Mouse (Mus musculus) heart, adult 2 months (tissue): ENCODE measurements around the gene Elavl3. TPM values are rescaled to one million over a fixed set of nuclear protein-coding genes. Genes with fewer than 3 reads are reported as not detected.

Experiments used
- DNase-seq, 2 experiments: peaks; one replicate each; pipeline ENCODE4 v3.0.0; 2021
- H3K27ac ChIP-seq: fragments of 200-600 bp; 2 replicates; pipeline ENCODE4 v1.8.1; 2022
- H3K27me3 ChIP-seq: fragments of 200-500 bp; 2 replicates; pipeline ENCODE4 v1.6.1; 2012; ENCODE audit warnings: mild to moderate bottlenecking, low read length, inconsistent platforms, mixed read lengths; ENCODE audit not compliant: control insufficient read depth, insufficient read depth
- H3K36me3 ChIP-seq: fragments of 200-500 bp; 2 replicates; pipeline ENCODE4 v1.6.1; 2012; ENCODE audit warnings: low read length, inconsistent platforms; ENCODE audit not compliant: control insufficient read depth, insufficient read depth
- H3K4me1 ChIP-seq: fragments of 200-500 bp; 2 replicates; pipeline ENCODE4 v1.6.1; 2011; ENCODE audit warnings: low read length; ENCODE audit not compliant: control insufficient read depth, insufficient read depth
- H3K4me3 ChIP-seq: fragments of 200-600 bp; 2 replicates; pipeline ENCODE4 v1.8.1; 2022
- H3K79me2 ChIP-seq: fragments of 200-500 bp; replicated peaks from 2 replicates; pipeline ENCODE4 v1.6.1; 2012; ENCODE audit warnings: mild to moderate bottlenecking, inconsistent platforms, low read length, moderate library complexity, mixed read lengths; ENCODE audit not compliant: control insufficient read depth, insufficient read depth
- H3K9ac ChIP-seq: fragments of 200-500 bp; 2 replicates; pipeline ENCODE4 v1.6.1; 2012; ENCODE audit warnings: low read depth, mild to moderate bottlenecking, control low read depth, inconsistent platforms, low read length, mixed read lengths
- CTCF ChIP-seq: fragments of 200-600 bp; IDR thresholded peaks from 2 replicates; pipeline ENCODE4 v1.8.1; 2022; ENCODE audit warnings: antibody characterized with exemption, mild to moderate bottlenecking, moderate library complexity
- EP300 ChIP-seq: fragments of 200-500 bp; IDR thresholded peaks from 2 replicates; pipeline ENCODE4 v1.6.1; 2011; ENCODE audit warnings: low read depth, low read length, control low read depth; ENCODE audit not compliant: insufficient read depth
- POLR2A ChIP-seq: fragments of 200-500 bp; IDR thresholded peaks from 2 replicates; pipeline ENCODE4 v1.6.1; 2011; ENCODE audit warnings: mild to moderate bottlenecking, low read depth, low read length, control low read depth; ENCODE audit not compliant: insufficient read depth
- WGBS: fragments of 180-500 bp; shearing (Covaris S2); methylation state at CpG from one replicate; pipeline ENCODE4 v1.1.7; 2018; 5-methylcytosine and 5-hydroxymethylcytosine counted together
- intact Hi-C: fragments of 180-260 bp; cut with DNase I; formaldehyde crosslinking; loops from one replicate; pipeline ENCODE4 v1.15.1; 2025
- long read RNA-seq: library from polyadenylated mRNA; stranded (forward); transcript quantifications from one replicate; pipeline ENCODE4 v2.0.0, GENCODE M21; 2021
- polyA plus RNA-seq: library from polyadenylated mRNA; depleted of rRNA; stranded (reverse); fragments of >200 nt; gene quantifications from 2 replicates; pipeline ENCODE4 v1.2.3, GENCODE M21; 2012; rRNA removed
- total RNA-seq, 2 experiments: library from RNA; stranded (reverse); gene quantifications; 2 replicates each; pipeline ENCODE4 v1.2.3; 2021

The Elavl3 gene
- total RNA-seq (under 1 TPM; 0.08 to 0.09 TPM), polyA plus RNA-seq (0.09 and 0.10 TPM in 2 replicates)
- long read RNA-seq = 0 reads

DNA sequence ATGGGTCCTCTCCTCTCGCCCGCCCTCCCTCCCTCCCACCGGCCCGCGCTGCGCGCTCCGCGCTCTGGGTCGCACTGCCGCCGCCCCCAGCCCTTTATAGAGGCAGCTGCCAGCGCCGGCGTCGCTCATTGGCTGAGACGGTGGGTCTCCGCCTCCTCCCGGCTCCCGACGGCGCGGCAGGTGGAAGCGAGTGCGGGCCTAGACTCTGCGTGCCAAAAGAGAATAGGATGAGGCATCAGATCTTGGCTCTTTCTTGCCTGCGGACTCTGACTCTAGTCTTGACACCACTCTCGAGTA, at the start of gene Elavl3:
Gene Elavl3, minus strand, starts transcription at position 66 of the 297 bp plus-strand sequence.
- Histone ChIP-seq H3K4me3 (peak within 1 kb of the TSS; percentile 35; the same call in 1 of the 2 replicates), H3K36me3 (no peaks in the 10 kb centered on the region), H3K79me2 (no peaks in the 10 kb centered on the region), H3K9ac (no peak within 1 kb of the TSS), H3K4me1 (no peaks in the 10 kb centered on the region), H3K27ac (no peak within 1 kb of the TSS), H3K27me3 (peaks cover 14% of the 10 kb centered on the region)
- no peak for TF ChIP-seq EP300
- TF ChIP-seq POLR2A = no peak
- TF ChIP-seq CTCF = no peak
- no peak for DNase-seq
- WGBS = 3% methylated on average over 26 of the region's 28 CpGs
- intact Hi-C loops = no loop called here

DNA sequence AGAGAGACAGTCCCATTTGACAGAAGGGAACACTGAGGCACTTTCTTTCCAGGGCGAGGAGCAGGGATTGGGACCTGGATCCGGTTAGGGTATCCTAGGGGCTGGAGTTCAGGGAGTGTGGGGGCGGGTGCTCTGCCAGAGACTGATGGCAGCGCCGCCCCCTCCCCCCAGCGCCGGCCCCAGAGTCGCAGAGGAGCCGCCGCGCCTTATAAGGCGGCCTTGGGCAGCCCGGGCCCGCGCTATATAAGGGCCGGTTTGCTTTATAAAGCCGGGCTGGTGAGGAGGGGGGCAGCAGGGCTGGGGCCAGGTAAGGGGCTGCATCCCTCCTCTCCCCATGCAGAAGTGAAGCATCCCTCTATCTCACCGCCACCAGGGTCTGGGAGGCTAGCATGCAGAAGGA, 48.1 kb upstream of the Elavl3 start:
- Histone ChIP-seq H3K4me3 (no peak overlapping the region), H3K4me1 (peaks cover 3% of the 10 kb centered on the region), H3K9ac (no peak overlapping the region), H3K27ac (no peak overlapping the region), H3K27me3 (peaks cover 2% of the 10 kb centered on the region; the same call in 1 of the 2 replicates), H3K36me3 (no peaks in the 10 kb centered on the region), H3K79me2 (no peaks in the 10 kb centered on the region)
- no peak for TF ChIP-seq CTCF
- TF ChIP-seq POLR2A = no peak
- TF ChIP-seq EP300 = no peak
- no peak for DNase-seq
- intact Hi-C loops = loop anchor here (5.0 kb wide), 1 partner anchor 42 kb away; no protein-coding TSS in a partner anchor
- WGBS = 5% methylated on average over 18 of the region's 18 CpGs

DNA sequence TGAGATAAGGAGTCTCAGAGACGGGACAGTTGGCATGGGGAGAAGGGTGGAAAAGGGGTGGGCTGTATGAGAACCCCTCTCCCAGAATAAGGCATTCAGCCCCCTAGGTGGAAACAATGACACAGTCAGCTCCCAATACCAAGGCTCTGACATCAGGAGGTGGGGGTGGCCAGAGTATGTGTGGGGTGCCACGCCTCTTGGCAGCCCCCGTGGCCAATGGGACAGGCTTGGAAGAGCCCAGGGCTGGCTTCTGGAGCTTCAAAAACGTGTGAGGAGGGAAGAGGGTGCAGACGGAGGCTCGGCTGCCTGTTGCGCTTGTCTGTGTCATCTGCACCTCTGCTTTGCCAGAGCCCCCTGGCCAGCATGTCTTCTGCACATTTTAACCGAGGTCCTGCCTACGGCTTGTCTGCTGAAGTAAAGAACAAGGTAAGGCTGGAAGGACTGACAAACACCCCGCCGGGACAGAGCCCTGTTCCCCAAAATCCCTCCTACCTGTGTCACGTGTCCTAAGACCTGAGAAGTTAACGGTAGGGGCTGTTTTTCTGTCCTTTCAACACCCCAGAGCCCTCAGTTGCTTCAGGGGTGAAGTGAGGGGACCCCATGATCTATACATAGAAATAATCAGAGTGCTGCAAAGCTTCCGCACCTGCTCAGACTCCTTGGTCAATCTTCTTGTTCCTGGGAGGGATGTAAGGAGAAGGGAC, 47.3 kb upstream of the Elavl3 start, which contains the start of gene Cnn1:
Gene Cnn1, plus strand, starts transcription at position 224 of the 704 bp plus-strand sequence.
- no peak within 1 kb of the TSS for H3K27ac ChIP-seq
- no peaks in the 10 kb centered on the region for H3K79me2 ChIP-seq
- intact Hi-C loops = loop anchor here (5.0 kb wide), 1 partner anchor 43 kb away; no protein-coding TSS in a partner anchor
- H3K4me1 ChIP-seq = peaks cover 3% of the 10 kb centered on the region
- no peak within 1 kb of the TSS for H3K4me3 ChIP-seq
- H3K9ac ChIP-seq = no peak within 1 kb of the TSS
- DNase-seq = peak in 1 of 2 experiments; percentile 36
- 7% methylated on average over 14 of the region's 14 CpGs for WGBS
- H3K36me3 ChIP-seq = no peaks in the 10 kb centered on the region
- no peak for TF ChIP-seq EP300
- TF ChIP-seq POLR2A = no peak
- no peak for TF ChIP-seq CTCF
- H3K27me3 ChIP-seq = peaks cover 2% of the 10 kb centered on the region; the same call in 1 of the 2 replicates

DNA sequence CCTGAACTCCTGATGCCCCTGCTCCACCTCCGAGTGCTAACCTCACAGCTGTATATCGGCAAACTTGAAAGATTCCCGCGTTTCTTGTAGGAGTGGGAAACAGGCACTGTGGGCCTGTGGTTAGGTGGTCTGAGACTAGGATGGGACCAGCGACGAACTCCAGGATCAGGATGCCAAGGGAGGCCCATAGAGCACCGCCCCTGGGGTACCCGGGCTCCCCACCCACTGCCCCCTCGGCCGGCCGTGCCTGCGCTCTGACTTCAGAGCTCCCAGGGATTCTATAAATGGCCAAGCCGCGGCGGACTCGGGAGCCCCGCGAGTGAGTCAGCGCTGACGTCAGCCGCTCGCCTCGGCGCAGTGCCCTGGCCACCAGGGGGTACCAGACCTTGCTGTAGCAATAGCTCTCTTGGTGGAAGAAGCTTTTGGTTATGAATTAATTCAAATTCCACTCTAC, 44.1 kb upstream of the Elavl3 start:
- H3K9ac ChIP-seq = peak overlapping the region; percentile 45
- peaks cover 3% of the 10 kb centered on the region for H3K4me1 ChIP-seq
- peak overlapping the region; percentile 26; the same call in 1 of the 2 replicates for H3K27ac ChIP-seq
- intact Hi-C loops = loop anchor here (5.0 kb wide), 1 partner anchor 46 kb away; no protein-coding TSS in a partner anchor
- H3K36me3 ChIP-seq = no peaks in the 10 kb centered on the region
- TF ChIP-seq CTCF (peak; percentile 92), EP300 (no peak)
- WGBS = 1% methylated on average over 24 of the region's 24 CpGs
- no peaks in the 10 kb centered on the region for H3K79me2 ChIP-seq
- DNase-seq = peak; percentile 88 to 90
- H3K4me3 ChIP-seq = peak overlapping the region; percentile 48
- H3K27me3 ChIP-seq = peaks cover 2% of the 10 kb centered on the region; the same call in 1 of the 2 replicates

DNA sequence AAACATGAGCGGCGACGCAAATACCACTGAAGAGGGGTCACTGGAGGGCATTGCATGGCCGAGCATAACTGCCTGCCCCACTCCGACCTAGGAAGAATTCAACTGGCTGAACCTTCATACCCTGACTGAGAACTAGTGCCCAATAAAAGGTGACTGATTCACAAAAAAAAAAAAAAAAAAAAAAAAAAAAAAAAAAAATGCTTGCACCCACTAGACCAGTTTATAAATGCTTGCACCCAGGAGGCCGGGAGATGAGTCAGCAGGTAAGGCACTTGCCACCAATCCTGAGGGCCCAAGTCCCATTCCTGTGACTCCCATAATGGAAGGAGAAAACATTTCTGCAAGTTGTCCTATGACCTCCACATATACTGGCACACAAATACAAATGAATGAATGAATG, 40.9 kb upstream of the Elavl3 start:
- no peak for DNase-seq
- intact Hi-C loops = no loop called here
- 86% methylated on average over 6 of the region's 6 CpGs for WGBS
- H3K9ac ChIP-seq = no peak overlapping the region
- H3K79me2 ChIP-seq = no peaks in the 10 kb centered on the region
- H3K4me3 ChIP-seq = no peak overlapping the region
- no peaks in the 10 kb centered on the region for H3K27me3 ChIP-seq
- no peaks in the 10 kb centered on the region for H3K36me3 ChIP-seq
- TF ChIP-seq POLR2A (no peak), EP300 (no peak), CTCF (no peak)
- no peak overlapping the region for H3K27ac ChIP-seq
- H3K4me1 ChIP-seq = peaks cover 3% of the 10 kb centered on the region

DNA sequence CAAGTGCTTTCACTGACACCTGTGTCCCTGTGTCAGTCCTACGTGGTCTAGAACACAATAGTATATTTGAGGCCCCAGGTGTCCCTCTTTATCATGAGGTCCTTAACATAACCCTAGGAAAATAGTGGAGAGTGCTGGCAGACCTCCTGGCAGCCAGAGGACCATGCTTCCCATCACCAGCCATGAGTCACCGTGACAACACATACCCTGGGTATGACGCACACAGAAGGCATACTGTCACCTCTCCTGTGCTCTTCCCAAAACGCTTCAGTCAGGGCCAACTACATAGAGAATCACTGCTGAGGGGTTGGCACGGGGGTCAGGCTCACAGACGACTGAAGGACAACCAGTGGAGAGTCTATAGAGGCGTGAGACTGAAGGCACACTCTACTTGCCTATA, 38.2 kb upstream of the Elavl3 start:
- no peaks in the 10 kb centered on the region for H3K27me3 ChIP-seq
- WGBS = 69% methylated on average over 7 of the region's 7 CpGs
- intact Hi-C loops = no loop called here
- no peaks in the 10 kb centered on the region for H3K79me2 ChIP-seq
- peaks cover 1% of the 10 kb centered on the region; the same call in 1 of the 2 replicates for H3K4me1 ChIP-seq
- H3K4me3 ChIP-seq = no peak overlapping the region
- H3K9ac ChIP-seq = no peak overlapping the region
- no peaks in the 10 kb centered on the region for H3K36me3 ChIP-seq
- TF ChIP-seq EP300 = no peak
- TF ChIP-seq POLR2A = no peak
- no peak for TF ChIP-seq CTCF
- DNase-seq = no peak
- no peak overlapping the region for H3K27ac ChIP-seq
